Mouse (Mus musculus): ENCODE measurements around the gene Gm21970. TPM values are rescaled to one million over a fixed set of nuclear protein-coding genes. Genes with fewer than 3 reads are reported as not detected.
"Not testable (repeated sequence)": the region's sequence is repeated elsewhere in the genome, so short reads cannot be mapped to it uniquely, and the experiment has no call there.

Gene Gm21970
- total RNA-seq, 1 experiment from 2014 or later = not detected

- no peak for DNase-seq
Measured at GRCm38 (mm10) chr16:91404187-91404586, 12.7 kb downstream of the Gm21970 start.

DNA sequence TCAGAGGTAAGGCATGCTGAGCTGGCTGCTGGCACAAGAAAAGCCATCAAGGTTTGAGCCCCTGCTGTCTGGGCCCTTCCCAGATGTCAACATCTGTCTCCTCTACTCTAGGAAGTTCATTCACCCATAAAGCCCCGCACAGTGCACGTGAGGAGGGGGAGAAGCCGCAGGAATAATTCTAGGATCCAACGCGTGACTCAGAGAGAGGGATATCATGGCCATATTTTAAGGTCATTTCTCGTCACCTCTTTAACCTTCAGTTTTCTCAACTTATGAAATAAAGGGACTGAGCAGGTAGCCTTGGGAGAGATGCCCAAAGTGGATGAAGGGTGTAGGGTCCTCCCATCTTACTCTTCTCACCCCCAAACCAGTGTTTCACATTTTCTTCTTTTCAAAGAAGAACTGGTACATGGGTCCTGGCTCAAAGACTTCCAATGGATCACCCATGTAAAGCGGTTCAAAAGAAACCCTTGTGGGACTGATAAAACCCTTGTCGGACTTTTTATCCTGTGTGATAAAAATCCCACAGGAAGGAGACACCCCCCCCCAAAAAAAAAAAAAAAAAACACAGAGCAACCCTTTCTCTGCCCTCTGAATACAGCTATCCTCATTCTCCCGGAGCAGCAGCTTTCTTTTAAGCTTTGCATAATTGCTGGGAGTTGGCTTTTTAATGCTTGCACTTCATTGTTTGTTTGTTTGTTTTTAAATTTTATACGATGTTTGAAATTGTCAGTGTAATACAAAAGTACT, 13.5 kb downstream of the Gm21970 start:
- no peak for DNase-seq

DNA sequence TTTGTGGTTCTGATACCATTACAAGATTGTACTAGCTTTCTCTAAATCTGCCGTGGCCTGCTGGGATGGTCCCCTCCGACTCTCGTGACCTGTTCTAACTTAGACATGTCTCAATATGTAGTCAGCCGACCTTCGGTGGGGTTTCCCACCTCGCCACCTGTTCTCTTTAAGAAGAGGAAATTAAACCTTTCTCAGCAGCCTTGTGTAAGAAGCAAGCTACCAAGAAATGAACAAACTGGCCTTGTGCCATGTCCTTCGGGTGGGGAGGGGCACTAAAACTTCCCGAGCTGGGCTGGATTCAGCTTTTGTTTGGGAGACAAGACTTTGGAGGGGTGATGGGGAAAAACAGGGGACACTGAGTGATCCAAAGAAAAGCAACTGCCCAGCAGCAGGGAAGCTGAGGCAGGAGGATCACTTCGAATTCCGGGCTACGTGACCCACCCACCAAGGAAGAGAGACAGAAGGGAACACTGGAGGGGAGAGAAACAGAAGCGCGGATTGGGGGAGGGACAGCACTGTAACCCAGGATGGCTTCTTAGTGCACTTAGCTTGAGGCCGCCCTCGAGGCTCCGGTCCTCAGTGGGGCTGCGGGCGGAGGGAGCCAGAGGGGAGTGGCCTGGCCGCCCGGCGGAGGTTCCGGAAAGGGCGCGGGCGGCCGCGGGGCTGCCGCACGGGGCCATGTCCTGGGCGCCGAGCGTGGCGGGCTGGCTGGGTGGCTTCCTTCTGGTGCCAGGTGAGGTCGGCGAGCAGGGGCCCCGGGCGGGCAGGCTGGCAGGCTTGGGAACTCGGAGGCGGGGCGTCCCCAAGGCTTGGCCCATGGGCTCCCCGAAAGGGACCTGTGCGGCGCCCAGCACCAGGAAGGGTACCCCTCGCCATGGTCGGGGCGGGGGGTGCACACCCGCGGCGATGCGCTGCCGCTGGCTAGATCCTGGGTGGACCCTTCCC, 14.4 kb downstream of the Gm21970 start, which contains the start of gene Il10rb:
Gene Il10rb (plus strand): TSS at position 525 of the 945 bp plus-strand sequence.
- DNase-seq = peak; percentile 86

GRCm38 (mm10) chr16:91406585-91407220, 15.2 kb downstream of the Gm21970 start:
- DNase-seq = no peak

- no peak for DNase-seq
Measured at GRCm38 (mm10) chr16:91413102-91413844, 21.8 kb downstream of the Gm21970 start.

DNA sequence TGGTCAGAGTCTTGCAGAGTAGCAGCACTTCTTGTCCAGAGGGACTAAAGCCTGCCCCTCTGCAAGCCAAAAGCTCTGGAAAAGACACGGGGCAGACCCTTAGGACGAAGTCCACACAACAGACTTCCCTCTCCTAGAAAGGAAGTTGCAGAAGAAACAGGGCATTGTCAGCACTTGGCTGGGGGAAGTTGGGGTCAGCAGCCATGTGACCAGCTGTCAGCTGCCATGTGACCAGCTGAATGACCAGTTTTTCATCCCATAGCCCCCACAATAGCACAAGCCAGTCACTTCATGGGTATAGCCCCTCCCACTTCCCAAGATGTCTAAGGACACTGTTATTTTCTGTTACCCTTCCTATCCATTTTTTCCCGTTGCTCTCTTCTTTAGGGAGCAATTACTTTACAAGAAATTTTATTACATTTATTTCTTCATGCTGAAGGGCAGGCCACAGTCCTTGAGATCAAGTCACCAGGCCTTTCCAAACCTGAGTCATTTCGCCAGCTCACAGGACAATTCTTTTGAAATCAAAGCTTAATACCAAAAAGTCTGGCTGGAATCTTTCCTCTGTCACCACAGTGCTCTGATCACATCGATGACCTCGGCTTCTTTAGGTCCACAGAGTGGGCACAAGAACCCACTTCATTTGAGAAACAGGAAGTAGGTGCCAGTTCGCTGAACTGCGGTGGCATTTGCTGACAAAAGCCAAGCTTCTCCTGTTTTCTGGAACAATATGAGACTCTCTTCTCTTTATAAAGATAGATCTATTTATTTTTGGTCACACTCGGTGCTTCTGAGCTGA, 24.1 kb downstream of the Gm21970 start:
- no peak for DNase-seq

GRCm38 (mm10) chr16:91416357-91416756, 24.8 kb downstream of the Gm21970 start:
- DNase-seq = no peak

- DNase-seq = no peak
Measured at GRCm38 (mm10) chr16:91416938-91417337, 25.4 kb downstream of the Gm21970 start.

DNA sequence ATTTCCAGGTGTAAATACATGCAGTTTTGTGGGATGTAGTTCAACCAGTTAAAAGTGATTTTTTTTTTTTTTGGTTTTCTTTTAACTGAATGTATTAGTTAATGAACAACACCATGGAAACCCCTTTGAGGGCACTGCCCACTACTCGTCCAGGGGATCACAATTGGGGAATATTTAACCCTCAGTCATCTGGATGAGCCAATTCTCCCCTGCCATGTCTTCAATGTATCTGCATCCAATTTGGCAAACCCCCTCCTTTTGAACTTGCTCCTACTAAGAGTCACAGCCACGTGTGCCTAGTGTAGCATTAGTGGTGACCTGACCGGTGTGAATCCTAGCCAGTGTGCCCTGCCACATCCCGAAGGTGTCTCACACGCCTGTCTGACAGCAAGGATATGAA, 27.0 kb downstream of the Gm21970 start:
- no peak for DNase-seq

DNA sequence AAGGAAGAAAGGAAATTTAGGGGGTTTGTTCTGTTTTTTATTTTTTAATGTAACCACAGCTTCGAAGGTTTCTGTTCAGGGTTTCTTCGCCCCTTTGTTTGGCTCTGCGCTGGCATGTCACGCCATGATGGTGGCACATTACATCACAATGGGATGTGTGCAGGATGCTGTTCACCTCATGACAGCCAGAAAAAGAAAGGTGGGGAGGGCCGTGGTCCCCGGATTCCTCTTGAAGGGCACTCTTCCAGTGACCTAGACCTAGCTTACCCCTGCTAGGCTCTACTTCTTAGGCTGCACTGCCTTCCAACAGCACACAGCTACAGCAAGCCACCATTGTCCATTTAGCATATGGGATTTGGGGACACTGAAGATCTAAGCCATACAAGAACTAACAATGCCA, 34.3 kb downstream of the Gm21970 start:
- DNase-seq = no peak

DNA sequence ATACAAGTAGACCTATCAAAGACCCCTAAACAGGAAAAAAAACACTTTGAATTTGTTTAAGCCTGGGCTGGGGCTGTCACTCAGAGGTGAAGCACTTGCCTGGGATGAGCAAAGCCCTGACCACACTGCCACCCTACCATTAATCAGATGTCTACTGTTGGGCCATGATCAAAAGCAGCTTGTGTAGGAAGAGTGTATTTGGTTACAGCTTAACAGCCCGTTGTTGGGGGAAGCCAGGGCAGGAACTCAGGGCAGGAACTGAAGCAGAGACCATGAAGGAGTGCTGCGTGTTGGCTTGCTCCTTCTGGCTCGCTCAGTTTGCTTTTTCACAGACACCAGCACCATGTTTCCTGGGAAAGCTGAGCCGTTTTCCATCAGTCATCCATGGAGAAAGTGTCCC, 35.1 kb downstream of the Gm21970 start:
- DNase-seq = no peak

- DNase-seq = no peak
Measured at GRCm38 (mm10) chr16:91427461-91427860, 35.9 kb downstream of the Gm21970 start.

DNA sequence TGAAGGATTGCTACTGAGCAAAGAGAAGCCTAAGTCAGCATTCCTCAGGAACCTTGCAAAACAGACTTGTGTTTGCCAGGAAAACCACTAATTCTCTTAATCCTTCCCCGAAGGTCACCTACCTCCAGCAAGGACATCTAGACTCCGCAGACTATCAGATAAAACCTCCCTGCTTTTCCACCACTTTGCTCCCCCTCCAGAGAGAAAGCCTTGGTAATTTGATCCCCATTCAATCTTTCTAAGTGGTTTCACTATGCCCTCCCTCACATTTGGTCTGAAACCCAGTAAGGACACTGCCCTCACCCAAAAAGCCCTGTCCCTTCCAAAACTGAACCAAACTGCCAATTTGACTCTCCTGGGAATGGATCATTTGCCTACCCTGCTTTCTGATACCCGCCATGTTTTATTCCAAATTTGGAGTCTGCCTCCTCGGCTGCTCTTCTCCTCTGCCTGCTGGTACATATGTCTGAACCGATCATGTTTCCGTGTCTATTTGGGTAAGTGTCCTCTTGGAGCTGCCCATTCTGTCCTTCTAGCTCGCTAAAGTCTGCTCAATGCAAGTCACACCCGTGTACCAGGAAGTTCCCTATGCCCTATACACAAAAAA, 36.8 kb downstream of the Gm21970 start:
- DNase-seq = no peak

DNA sequence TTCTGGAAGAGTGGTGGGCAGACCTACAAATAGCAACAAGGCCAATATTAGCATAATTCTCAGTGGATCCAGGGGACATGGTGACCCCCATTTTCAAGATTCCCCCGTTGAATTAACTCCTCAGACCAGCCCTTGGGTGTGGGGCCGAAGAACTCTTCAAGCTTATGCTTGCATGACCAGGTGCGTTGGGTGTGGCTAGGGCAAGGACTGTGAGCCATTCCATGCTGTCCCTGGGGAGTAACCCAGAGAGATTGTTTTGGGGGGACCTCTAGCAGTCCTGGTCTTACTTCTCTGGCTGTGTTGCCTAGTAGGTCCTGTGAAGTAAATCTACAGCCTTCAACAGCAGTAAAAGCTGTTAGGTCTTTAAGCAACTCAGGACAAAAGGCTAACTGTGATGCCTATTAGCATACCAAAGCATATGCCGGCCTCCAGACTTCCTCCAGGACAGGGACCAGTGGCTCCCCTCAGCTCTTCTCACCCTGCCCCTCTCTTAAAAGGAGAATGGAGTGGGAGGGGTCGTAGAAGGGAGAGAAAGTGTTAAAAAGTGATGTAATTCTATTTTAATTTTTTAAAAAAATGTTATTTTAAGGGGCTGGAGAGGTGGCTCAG, 41.3 kb downstream of the Gm21970 start:
- DNase-seq = no peak

GRCm38 (mm10) chr16:91433329-91433933, 41.9 kb downstream of the Gm21970 start:
- DNase-seq = no peak

DNA sequence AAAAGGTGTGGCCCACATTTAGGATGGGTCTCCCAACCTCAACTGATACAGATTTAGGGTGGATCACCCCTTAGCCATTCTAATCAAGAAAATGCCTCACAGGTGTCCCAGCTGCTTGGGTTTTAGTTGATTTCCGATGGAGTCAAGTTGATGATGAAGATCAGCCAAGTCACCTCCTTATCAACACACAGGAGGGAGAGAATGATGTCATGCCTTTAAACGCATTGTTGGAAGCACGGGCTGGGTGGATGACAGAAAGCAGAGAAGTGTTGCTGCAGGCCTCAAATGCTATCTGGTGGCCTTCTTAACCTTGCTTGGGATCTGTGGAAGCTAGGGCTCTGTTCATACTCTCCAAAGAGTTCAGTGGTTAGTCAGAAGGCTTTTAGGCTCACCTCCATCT, 42.6 kb downstream of the Gm21970 start:
- DNase-seq = no peak

GRCm38 (mm10) chr16:91438081-91438480, 46.6 kb downstream of the Gm21970 start:
- no peak for DNase-seq

DNA sequence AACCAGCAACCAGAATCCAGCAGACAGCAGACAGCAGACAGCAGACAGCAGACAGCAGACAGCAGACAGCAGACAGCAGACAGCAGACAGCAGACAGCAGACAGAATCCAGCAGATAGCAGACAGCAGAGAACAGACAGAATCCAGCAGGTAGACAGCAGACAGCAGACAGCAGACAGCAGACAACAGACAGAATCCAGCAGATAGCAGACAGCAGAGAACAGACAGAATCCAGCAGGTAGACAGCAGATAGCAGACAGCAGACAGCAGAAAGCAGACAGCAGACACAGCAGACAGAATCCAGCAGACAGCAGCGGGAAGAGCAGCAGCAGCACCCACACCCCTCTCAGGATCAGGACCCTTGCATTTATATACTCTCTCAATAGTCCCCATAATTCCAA, 47.1 kb downstream of the Gm21970 start:
- DNase-seq = not testable (repeated sequence)

DNA sequence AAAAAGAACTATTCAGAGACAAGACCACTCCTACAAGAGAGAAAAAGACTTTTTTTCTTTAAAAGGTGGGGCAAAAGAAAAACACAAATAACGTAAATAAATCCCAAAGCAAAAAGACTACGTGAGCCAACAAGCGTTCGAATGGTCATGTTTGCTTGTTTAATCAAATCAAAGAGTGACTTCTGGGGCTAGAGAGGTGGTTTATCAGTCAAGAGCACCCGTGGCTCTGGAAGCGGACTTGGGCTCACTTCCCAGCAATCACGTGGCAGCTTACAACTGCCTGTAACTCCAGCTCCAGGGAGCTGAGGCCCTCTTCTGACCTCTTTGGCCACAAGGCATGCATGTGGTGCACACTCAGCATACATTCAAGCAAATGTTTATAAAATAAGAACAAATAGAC, 49.8 kb downstream of the Gm21970 start:
- peak; percentile 61 for DNase-seq

- no peak for DNase-seq
Measured at GRCm38 (mm10) chr16:91441811-91442240, 50.3 kb downstream of the Gm21970 start.

All from adrenal gland, postnatal 25 days (tissue).